Mouse (Mus musculus): ENCODE data around the gene Cadm3.

GRCm38 (mm10) chr1:173389431-173389830 lies 21.9 kb upstream of the Cadm3 start:
- TF ChIP-seq CTCF (IDR thresholded peaks at IDR 0.05) = no peak
- TF ChIP-seq EP300 (IDR thresholded peaks at IDR 0.05) = no peak

Measured in lung, postnatal 0 days (tissue).